Mouse (Mus musculus) liver, embryonic 11.5 days (tissue): ENCODE results near the gene Zic2. TPM values are rescaled to one million over a fixed set of nuclear protein-coding genes. Genes with fewer than 3 reads are reported as not detected.

Source experiments
- ATAC-seq: fragments of 200-750 bp; cut with Nextera tagmentation; replicated peaks from 2 replicates; pipeline ENCODE4 v1.8.0; 2017; ENCODE audit warnings: moderate number of reproducible peaks, mild to moderate bottlenecking, moderate TSS enrichment, moderate library complexity; ENCODE audit not compliant: low FRiP score
- DNase-seq: peaks from one replicate; pipeline ENCODE4 v3.0.0-alpha.2; 2017; ENCODE audit warnings: low spot score
- H3K27ac ChIP-seq: fragments of 300-500 bp; sonication (generic); 2 replicates; pipeline ENCODE4 v1.5.1; 2014; ENCODE audit warnings: mild to moderate bottlenecking, low read depth, low read length, control low read depth
- H3K27me3 ChIP-seq: fragments of 300-500 bp; sonication (generic); replicated peaks from 2 replicates; pipeline ENCODE4 v1.6.1; 2014; ENCODE audit warnings: low read length, mixed read lengths; ENCODE audit not compliant: control insufficient read depth, insufficient read depth
- H3K36me3 ChIP-seq: fragments of 300-500 bp; sonication (generic); 2 replicates; pipeline ENCODE4 v1.6.1; 2014; ENCODE audit warnings: mild to moderate bottlenecking, low read length, moderate library complexity, mixed read lengths; ENCODE audit not compliant: control insufficient read depth, insufficient read depth
- H3K4me1 ChIP-seq: fragments of 300-500 bp; sonication (generic); replicated peaks from 2 replicates; pipeline ENCODE4 v1.6.1; 2014; ENCODE audit warnings: low read length, mixed read lengths; ENCODE audit not compliant: control insufficient read depth, insufficient read depth
- H3K4me2 ChIP-seq: fragments of 300-500 bp; sonication (generic); 2 replicates; pipeline ENCODE4 v1.6.1; 2014; ENCODE audit warnings: mild to moderate bottlenecking, control low read depth, moderate library complexity
- H3K4me3 ChIP-seq: fragments of 300-500 bp; sonication (generic); 2 replicates; pipeline ENCODE4 v1.5.1; 2014; ENCODE audit warnings: low read depth, low read length, control low read depth
- H3K9ac ChIP-seq: fragments of 300-500 bp; sonication (generic); 2 replicates; pipeline ENCODE4 v1.6.1; 2014; ENCODE audit warnings: low read depth, low read length, control low read depth
- H3K9me3 ChIP-seq: fragments of 300-500 bp; sonication (generic); 2 replicates; pipeline ENCODE4 v1.6.1; 2016; ENCODE audit warnings: low read length, inconsistent platforms, mixed read lengths; ENCODE audit not compliant: control insufficient read depth
- WGBS: fragments of 180-500 bp; shearing (Covaris S2); extraction: QIAGEN DNeasy Blood & Tissue Kit; methylation state at CpG from one replicate; pipeline ENCODE4 v1.1.7; 2014; 5-methylcytosine and 5-hydroxymethylcytosine counted together
- polyA plus RNA-seq: library from polyadenylated mRNA; unstranded; fragments of >200 nt; fragmentation: Nextera tagmentation; extraction: Ambion mirVana; gene quantifications from 2 replicates; pipeline ENCODE4 v1.2.1, GENCODE M21; 2014

Gene Zic2
- polyA plus RNA-seq, 1 experiment from 2014 or later: not detected

- H3K4me1 ChIP-seq: no peaks in the 10 kb centered on the region
- H3K4me3 ChIP-seq: no peak overlapping the region
- no peak overlapping the region for H3K9ac ChIP-seq
- H3K9me3 ChIP-seq: no peaks in the 10 kb centered on the region
- no peak; the same call in 1 of the 2 replicates for ATAC-seq
- peaks cover 87% of the 10 kb centered on the region for H3K27me3 ChIP-seq
- no peak overlapping the region for H3K4me2 ChIP-seq
- DNase-seq: no peak
- no peak overlapping the region for H3K27ac ChIP-seq
- WGBS: 1% methylated on average over 23 of the region's 24 CpGs
- no peaks in the 10 kb centered on the region for H3K36me3 ChIP-seq
Measured at GRCm38 (mm10) chr14:122484844-122485551, 9.8 kb downstream of the Zic2 start.

- Histone ChIP-seq H3K4me3 (no peak overlapping the region), H3K27me3 (peaks cover 88% of the 10 kb centered on the region), H3K9ac (no peak overlapping the region), H3K4me2 (no peak overlapping the region), H3K36me3 (no peaks in the 10 kb centered on the region), H3K9me3 (no peaks in the 10 kb centered on the region), H3K27ac (no peak overlapping the region), H3K4me1 (0 out of 2 replicates have a peak, but pooled peaks cover 2% of the 10 kb centered on the region)
- DNase-seq (no peak), ATAC-seq (no peak)
- 4% methylated on average over 12 of the region's 12 CpGs for WGBS
Measured at GRCm38 (mm10) chr14:122485635-122486181, 10.5 kb downstream of the Zic2 start.

- Histone ChIP-seq H3K9me3 (no peaks in the 10 kb centered on the region), H3K4me2 (no peak overlapping the region), H3K4me1 (0 out of 2 replicates have a peak, but pooled peaks cover 2% of the 10 kb centered on the region), H3K4me3 (no peak overlapping the region), H3K27ac (no peak overlapping the region), H3K27me3 (peaks cover 88% of the 10 kb centered on the region), H3K9ac (no peak overlapping the region), H3K36me3 (no peaks in the 10 kb centered on the region)
- DNase-seq: no peak
- ATAC-seq: no peak
- 17% methylated on average over 1 of the region's 1 CpGs for WGBS
Measured at GRCm38 (mm10) chr14:122486611-122487010, 11.4 kb downstream of the Zic2 start.

- ATAC-seq: no peak
- Histone ChIP-seq H3K27me3 (peaks cover 83% of the 10 kb centered on the region), H3K36me3 (no peaks in the 10 kb centered on the region), H3K9me3 (no peaks in the 10 kb centered on the region), H3K4me3 (no peak overlapping the region), H3K9ac (no peak overlapping the region), H3K4me1 (0 out of 2 replicates have a peak, but pooled peaks cover 2% of the 10 kb centered on the region), H3K27ac (no peak overlapping the region), H3K4me2 (no peak overlapping the region)
- 10% methylated on average over 5 of the region's 5 CpGs for WGBS
- no peak for DNase-seq
Measured at GRCm38 (mm10) chr14:122487366-122487765, 12.1 kb downstream of the Zic2 start.

GRCm38 (mm10) chr14:122489041-122489440, 13.8 kb downstream of the Zic2 start:
- Histone ChIP-seq H3K4me3 (no peak overlapping the region), H3K9me3 (no peaks in the 10 kb centered on the region), H3K4me2 (no peak overlapping the region), H3K9ac (no peak overlapping the region), H3K36me3 (no peaks in the 10 kb centered on the region), H3K4me1 (0 out of 2 replicates have a peak, but pooled peaks cover 2% of the 10 kb centered on the region), H3K27me3 (peaks cover 80% of the 10 kb centered on the region), H3K27ac (no peak overlapping the region)
- ATAC-seq (no peak), DNase-seq (no peak)
- WGBS: 1% methylated on average over 5 of the region's 5 CpGs

GRCm38 (mm10) chr14:122489686-122490414, 14.6 kb downstream of the Zic2 start:
- no peak for ATAC-seq
- H3K9me3 ChIP-seq: no peaks in the 10 kb centered on the region
- H3K27me3 ChIP-seq: peaks cover 72% of the 10 kb centered on the region
- no peak overlapping the region for H3K4me2 ChIP-seq
- no peak overlapping the region for H3K27ac ChIP-seq
- H3K36me3 ChIP-seq: no peaks in the 10 kb centered on the region
- whole genome bisulfite sequencing: 5% methylated on average over 12 of the region's 12 CpGs
- H3K9ac ChIP-seq: no peak overlapping the region
- no peak for DNase-seq
- H3K4me1 ChIP-seq: 0 out of 2 replicates have a peak, but pooled peaks cover 2% of the 10 kb centered on the region
- no peak overlapping the region for H3K4me3 ChIP-seq

GRCm38 (mm10) chr14:122490441-122491328, 15.4 kb downstream of the Zic2 start, which contains the start of gene Gm10837:
Gene Gm10837 (plus strand): TSS chr14:122490586.
- ATAC-seq (peak; percentile 63), DNase-seq (peak; percentile 37)
- no peak within 1 kb of the TSS for H3K9ac ChIP-seq
- H3K4me3 ChIP-seq: peak within 1 kb of the TSS; percentile 28
- no peaks in the 10 kb centered on the region for H3K9me3 ChIP-seq
- H3K27ac ChIP-seq: no peak within 1 kb of the TSS
- peak within 1 kb of the TSS; percentile 50 for H3K4me2 ChIP-seq
- H3K27me3 ChIP-seq: peaks cover 63% of the 10 kb centered on the region
- H3K4me1 ChIP-seq: 0 out of 2 replicates have a peak, but pooled peaks cover 2% of the 10 kb centered on the region
- no peaks in the 10 kb centered on the region for H3K36me3 ChIP-seq
- 2% methylated on average over 51 of the region's 51 CpGs for WGBS

GRCm38 (mm10) chr14:122491521-122491920, 16.3 kb downstream of the Zic2 start:
- peaks cover 56% of the 10 kb centered on the region for H3K27me3 ChIP-seq
- 69% methylated on average over 6 of the region's 6 CpGs for WGBS
- no peak overlapping the region for H3K27ac ChIP-seq
- H3K4me3 ChIP-seq: no peak overlapping the region
- H3K4me1 ChIP-seq: 0 out of 2 replicates have a peak, but pooled peaks cover 2% of the 10 kb centered on the region
- no peak overlapping the region for H3K9ac ChIP-seq
- H3K36me3 ChIP-seq: no peaks in the 10 kb centered on the region
- DNase-seq (no peak), ATAC-seq (no peak)
- H3K4me2 ChIP-seq: no peak overlapping the region
- no peaks in the 10 kb centered on the region for H3K9me3 ChIP-seq
